Mouse (Mus musculus) heart, postnatal 0 days (tissue): ENCODE results near the gene Sgpl1.

ENCODE experiments used
- CTCF ChIP-seq: IDR thresholded peaks from 2 replicates; pipeline ENCODE4 v1.5.1; 2016; ENCODE audit warnings: antibody characterized with exemption, control low read depth, low read depth
- EP300 ChIP-seq: IDR thresholded peaks from 2 replicates; pipeline ENCODE4 v1.6.1; 2016; ENCODE audit warnings: antibody characterized with exemption, low read depth

GRCm38 (mm10) chr10:61187001-61187400 lies 39.5 kb upstream of the Sgpl1 start:
- no peak for TF ChIP-seq CTCF
- no peak for TF ChIP-seq EP300
